Mouse (Mus musculus): ENCODE measurements at regions not wholly inside any gene's neighbourhood (a gene's known extent, or its start where the extent isn't known, plus 50 kb on each side); places are given as distances from the start of the nearest gene placed in this dataset.

DNA sequence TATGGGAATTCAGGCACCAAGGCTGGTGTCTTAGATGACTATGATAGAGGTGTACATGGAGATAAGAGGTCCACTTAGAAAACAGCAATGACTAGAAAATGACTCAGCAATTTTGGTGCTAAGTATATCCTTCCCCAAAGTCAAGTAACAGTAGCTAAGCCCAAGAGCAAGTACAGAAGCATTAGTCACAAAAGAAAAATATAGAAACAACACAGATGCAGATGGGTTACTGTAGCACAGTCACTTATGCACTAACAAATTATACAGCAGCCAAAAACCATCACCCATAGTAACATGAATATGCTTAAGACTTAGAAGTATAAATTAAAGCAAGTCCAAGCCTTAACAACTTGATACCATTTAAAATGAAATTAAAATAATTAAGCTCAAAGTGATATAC is 378.5 kb upstream of the Meis2 start:
- H3K4me3 ChIP-seq (ENCODE audit: insufficient read depth, low read depth, low read length), result no peak overlapping the region
- no peaks in the 10 kb centered on the region for H3K4me1 ChIP-seq (ENCODE audit: control insufficient read depth, insufficient read depth, low read length)
- no peak overlapping the region for H3K27ac ChIP-seq (ENCODE audit: insufficient read depth, low read depth, low read length)
- no peak for TF ChIP-seq CTCF (IDR thresholded peaks at IDR 0.05; ENCODE audit: insufficient read depth, low read depth, low read length)
- TF ChIP-seq POLR2A (IDR thresholded peaks at IDR 0.05; ENCODE audit: insufficient read depth, low read depth, low read length), result no peak

DNA sequence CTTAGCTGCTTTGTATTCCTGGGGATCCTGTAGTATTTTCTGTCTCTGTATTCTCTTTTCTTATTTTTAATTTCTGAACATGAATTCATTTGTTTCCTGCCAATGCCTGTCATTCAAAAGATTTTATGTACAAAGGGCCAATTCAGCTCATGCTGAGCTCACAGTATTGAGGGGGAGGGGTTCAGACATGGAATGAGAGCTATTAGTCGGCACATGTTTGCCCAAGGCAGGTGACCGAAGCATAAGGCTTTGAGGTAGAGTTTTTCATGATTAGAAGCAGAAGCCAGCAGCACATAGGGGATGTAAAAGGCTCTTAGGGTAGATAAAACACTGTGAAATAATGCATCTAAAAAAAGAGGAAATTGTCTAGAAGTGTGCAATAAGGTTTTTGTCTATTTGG is 374.6 kb upstream of the Meis2 start:
- TF ChIP-seq POLR2A (IDR thresholded peaks at IDR 0.05; ENCODE audit: insufficient read depth, low read depth, low read length) (no peak), CTCF (IDR thresholded peaks at IDR 0.05; ENCODE audit: insufficient read depth, low read depth, low read length) (no peak)
- no peak overlapping the region for H3K27ac ChIP-seq (ENCODE audit: insufficient read depth, low read depth, low read length)
- WGBS, result 48% methylated on average over 2 of the region's 2 CpGs
- no peaks in the 10 kb centered on the region for H3K4me1 ChIP-seq (ENCODE audit: control insufficient read depth, insufficient read depth, low read length)
- no peak overlapping the region for H3K4me3 ChIP-seq (ENCODE audit: insufficient read depth, low read depth, low read length)

DNA sequence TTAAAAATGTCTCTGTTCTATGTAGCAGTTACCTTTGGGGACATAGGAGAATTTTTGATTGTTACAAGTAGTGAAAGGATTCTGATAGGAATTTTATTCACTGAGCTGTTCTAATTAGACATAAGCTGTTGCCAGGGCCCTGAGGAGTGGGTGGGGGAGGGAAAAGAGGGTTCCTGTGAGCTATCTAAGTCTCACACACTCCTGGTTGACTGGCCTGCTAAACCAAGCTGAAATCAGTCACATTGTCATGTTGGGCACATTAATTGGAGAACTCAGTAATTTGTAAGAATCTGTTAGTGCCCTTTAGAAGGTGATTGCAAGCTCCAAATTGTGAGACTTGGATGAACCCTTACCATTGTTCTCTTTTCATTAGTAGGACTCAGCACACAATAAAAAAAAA is 367.8 kb upstream of the Meis2 start:
- H3K4me1 ChIP-seq (ENCODE audit: control insufficient read depth, insufficient read depth, low read length), result no peaks in the 10 kb centered on the region
- H3K4me3 ChIP-seq (ENCODE audit: insufficient read depth, low read depth, low read length), result no peak overlapping the region
- TF ChIP-seq POLR2A (IDR thresholded peaks at IDR 0.05; ENCODE audit: insufficient read depth, low read depth, low read length) (no peak), CTCF (IDR thresholded peaks at IDR 0.05; ENCODE audit: insufficient read depth, low read depth, low read length) (no peak)
- H3K27ac ChIP-seq (ENCODE audit: insufficient read depth, low read depth, low read length), result no peak overlapping the region

DNA sequence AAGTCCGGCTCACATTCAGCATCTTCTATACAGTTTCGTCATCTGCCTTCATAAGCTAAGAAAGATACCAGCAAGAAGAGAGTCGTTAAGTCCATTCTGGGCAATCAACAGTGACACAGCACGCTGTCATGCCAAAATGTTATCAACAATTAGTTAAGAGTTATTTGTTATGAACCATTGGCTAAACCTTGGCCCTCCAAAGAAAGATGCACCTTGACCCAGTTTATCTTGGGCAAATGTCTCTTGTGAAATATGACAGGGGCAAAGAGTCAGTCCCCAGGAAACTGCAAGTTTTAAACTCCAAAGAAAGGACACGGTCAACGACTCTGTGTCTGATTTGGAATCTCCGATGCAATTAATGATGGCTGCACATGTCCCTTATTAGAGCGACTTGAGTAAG is 358.5 kb upstream of the Meis2 start:
- no peak overlapping the region for H3K4me3 ChIP-seq (ENCODE audit: insufficient read depth, low read depth, low read length)
- 94% methylated on average over 8 of the region's 8 CpGs for WGBS
- TF ChIP-seq POLR2A (IDR thresholded peaks at IDR 0.05; ENCODE audit: insufficient read depth, low read depth, low read length) (no peak), CTCF (IDR thresholded peaks at IDR 0.05; ENCODE audit: insufficient read depth, low read depth, low read length) (no peak)
- H3K4me1 ChIP-seq (ENCODE audit: control insufficient read depth, insufficient read depth, low read length), result no peaks in the 10 kb centered on the region
- no peak overlapping the region for H3K27ac ChIP-seq (ENCODE audit: insufficient read depth, low read depth, low read length)

DNA sequence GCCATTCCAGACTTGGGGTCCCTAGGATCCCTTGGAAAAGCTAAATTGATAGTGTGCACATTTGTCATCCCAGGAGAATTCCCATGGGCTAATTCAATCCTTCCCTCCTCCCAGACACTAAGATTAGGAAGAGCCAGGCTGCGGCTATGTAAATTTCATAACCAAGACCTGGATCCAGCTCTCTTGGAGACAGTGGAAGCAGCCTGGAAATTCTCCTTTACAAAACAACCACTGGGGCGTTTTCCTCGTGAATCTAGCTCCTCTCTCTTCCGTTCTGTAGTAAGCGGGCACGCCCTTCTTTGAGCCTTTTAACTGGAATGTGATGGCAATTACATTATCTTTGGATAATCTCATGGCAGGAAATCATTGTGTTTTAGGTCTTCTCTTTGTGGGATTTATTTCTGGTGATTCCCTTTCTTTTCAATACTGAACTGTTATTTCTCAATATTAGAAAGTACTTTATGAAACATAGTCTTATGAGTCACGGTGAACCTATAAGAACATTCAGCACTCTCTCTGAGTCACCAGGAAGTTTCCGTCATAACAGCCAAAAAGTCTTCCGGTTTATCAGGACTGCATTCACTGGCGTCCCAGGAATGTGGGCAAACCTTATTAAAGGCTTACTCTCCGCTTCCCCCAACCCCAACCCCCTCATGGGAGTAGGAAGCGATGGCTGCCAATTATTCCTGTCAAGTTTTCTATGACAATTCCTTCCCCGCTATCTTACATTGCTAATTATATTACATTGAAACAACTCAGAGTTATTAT is 352.0 kb upstream of the Meis2 start:
- no peak for TF ChIP-seq POLR2A (IDR thresholded peaks at IDR 0.05; ENCODE audit: insufficient read depth, low read depth, low read length)
- no peak for TF ChIP-seq CTCF (IDR thresholded peaks at IDR 0.05; ENCODE audit: insufficient read depth, low read depth, low read length)
- WGBS, result 83% methylated on average over 13 of the region's 13 CpGs
- H3K27ac ChIP-seq (ENCODE audit: insufficient read depth, low read depth, low read length), result no peak overlapping the region
- no peaks in the 10 kb centered on the region for H3K4me1 ChIP-seq (ENCODE audit: control insufficient read depth, insufficient read depth, low read length)
- no peak overlapping the region for H3K4me3 ChIP-seq (ENCODE audit: insufficient read depth, low read depth, low read length)

DNA sequence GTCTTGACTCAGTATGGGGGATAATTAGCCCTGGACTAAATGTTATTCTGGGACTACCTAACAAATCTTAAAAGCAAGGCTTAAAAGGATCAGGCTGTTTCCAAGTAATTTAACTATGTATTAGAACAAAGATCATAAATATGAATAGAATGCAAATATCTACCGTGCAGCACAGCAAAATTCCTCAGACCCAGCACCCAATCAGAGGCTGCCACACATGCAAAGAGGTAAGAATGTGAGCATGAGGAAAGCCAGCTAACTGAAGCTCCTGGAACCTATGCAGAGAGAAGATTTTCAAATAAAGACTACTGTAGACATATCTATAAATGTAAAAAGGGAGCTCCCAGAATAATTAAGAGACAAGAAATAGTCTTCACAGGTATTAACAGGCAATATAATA is 350.1 kb upstream of the Meis2 start:
- WGBS, result 51% methylated on average over 1 of the region's 1 CpGs
- TF ChIP-seq CTCF (IDR thresholded peaks at IDR 0.05; ENCODE audit: insufficient read depth, low read depth, low read length), result no peak
- TF ChIP-seq POLR2A (IDR thresholded peaks at IDR 0.05; ENCODE audit: insufficient read depth, low read depth, low read length), result no peak
- Histone ChIP-seq H3K4me3 (ENCODE audit: insufficient read depth, low read depth, low read length) (no peak overlapping the region), H3K4me1 (ENCODE audit: control insufficient read depth, insufficient read depth, low read length) (no peaks in the 10 kb centered on the region), H3K27ac (ENCODE audit: insufficient read depth, low read depth, low read length) (no peak overlapping the region)

DNA sequence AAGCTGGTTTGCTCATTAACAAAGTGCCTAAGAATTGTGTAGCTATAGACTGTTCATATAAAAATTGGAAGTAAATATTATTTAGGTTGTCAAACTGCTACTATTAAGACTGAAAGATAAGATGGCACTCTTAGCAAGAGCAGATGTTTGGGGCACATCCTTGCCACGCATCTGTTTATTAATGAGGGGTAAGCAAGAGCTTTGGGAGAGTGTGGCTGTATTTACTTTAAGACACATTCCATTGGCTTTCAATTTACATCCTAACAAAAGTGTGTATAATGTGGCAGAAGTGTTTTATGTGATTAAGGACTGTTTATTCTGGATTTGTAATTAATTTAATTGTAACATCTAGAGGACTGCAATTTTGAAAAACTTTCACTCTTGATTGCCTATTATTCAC is 336.5 kb upstream of the Meis2 start:
- no peak overlapping the region for H3K27ac ChIP-seq (ENCODE audit: insufficient read depth, low read depth, low read length)
- H3K4me1 ChIP-seq (ENCODE audit: control insufficient read depth, insufficient read depth, low read length), result no peaks in the 10 kb centered on the region
- H3K4me3 ChIP-seq (ENCODE audit: insufficient read depth, low read depth, low read length), result no peak overlapping the region
- TF ChIP-seq CTCF (IDR thresholded peaks at IDR 0.05; ENCODE audit: insufficient read depth, low read depth, low read length) (no peak), POLR2A (IDR thresholded peaks at IDR 0.05; ENCODE audit: insufficient read depth, low read depth, low read length) (no peak)
- WGBS, result 79% methylated on average over 1 of the region's 1 CpGs

DNA sequence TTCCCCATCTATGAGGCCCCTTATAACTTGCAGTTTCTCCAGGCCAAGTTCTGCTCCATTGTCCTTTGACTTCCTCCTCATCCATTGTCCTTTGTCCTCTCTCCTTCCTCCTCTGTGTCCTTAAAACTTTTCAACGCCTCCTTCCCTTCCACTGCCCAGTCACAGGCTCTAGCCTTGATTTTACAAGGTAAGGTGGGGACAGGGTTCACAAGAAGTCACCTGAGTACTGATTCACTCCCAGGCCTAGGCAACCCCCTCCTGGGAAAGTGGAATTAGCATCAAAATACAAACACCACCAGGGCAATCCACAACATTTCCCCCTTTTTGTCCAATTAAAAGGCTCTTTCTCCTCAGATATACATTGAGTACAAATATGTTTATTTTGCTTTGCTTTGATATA is 334.3 kb upstream of the Meis2 start:
- no peak overlapping the region for H3K27ac ChIP-seq (ENCODE audit: insufficient read depth, low read depth, low read length)
- TF ChIP-seq POLR2A (IDR thresholded peaks at IDR 0.05; ENCODE audit: insufficient read depth, low read depth, low read length) (no peak), CTCF (IDR thresholded peaks at IDR 0.05; ENCODE audit: insufficient read depth, low read depth, low read length) (no peak)
- no peaks in the 10 kb centered on the region for H3K4me1 ChIP-seq (ENCODE audit: control insufficient read depth, insufficient read depth, low read length)
- WGBS, result 78% methylated on average over 1 of the region's 1 CpGs
- no peak overlapping the region for H3K4me3 ChIP-seq (ENCODE audit: insufficient read depth, low read depth, low read length)

DNA sequence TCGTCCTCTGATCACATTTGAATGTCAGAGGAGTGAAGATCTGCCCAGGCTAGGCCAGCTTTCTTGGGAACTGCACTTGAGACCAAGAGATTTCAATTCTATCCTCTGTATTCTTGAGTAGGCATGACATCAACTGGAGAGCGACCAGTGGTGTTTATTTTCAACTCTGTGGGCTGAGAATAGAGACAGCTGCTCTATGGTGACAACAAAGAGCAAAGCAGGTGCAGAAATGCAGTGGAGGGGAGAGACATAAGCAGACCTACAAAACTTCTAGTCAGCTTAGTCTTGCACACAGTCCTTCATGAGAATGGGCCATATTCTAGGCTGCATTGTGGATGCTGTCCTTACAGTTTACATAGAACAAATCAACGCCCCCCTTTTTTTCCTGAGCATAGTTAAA is 303.2 kb upstream of the Meis2 start:
- TF ChIP-seq POLR2A (IDR thresholded peaks at IDR 0.05; ENCODE audit: insufficient read depth, low read depth, low read length), result no peak
- TF ChIP-seq CTCF (IDR thresholded peaks at IDR 0.05; ENCODE audit: insufficient read depth, low read depth, low read length), result no peak
- H3K4me3 ChIP-seq (ENCODE audit: insufficient read depth, low read depth, low read length), result no peak overlapping the region
- peak overlapping the region; percentile 72; the same call in 1 of the 2 replicates for H3K27ac ChIP-seq (ENCODE audit: insufficient read depth, low read depth, low read length)
- 39% methylated on average over 3 of the region's 3 CpGs for WGBS
- no peaks in the 10 kb centered on the region for H3K4me1 ChIP-seq (ENCODE audit: control insufficient read depth, insufficient read depth, low read length)

DNA sequence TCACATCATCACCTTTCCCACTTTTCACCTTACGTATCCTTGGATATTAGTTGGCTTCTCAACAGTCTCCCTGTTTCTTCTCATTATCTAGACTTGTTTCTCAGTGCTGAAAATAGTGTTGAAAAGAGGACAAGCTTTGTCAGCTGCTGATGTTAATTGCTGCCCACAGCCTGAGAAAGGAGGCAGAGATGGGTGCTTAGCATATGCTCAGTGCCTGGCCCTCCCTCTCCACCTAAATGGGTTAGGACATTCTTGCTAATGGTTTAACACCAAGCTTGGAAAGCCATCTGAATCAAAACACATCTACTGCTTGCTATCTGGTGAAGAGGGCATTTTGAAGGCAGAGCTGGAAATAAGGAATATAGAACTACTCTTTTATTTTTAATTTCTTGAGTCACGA is 298.5 kb upstream of the Meis2 start:
- TF ChIP-seq CTCF (IDR thresholded peaks at IDR 0.05; ENCODE audit: insufficient read depth, low read depth, low read length), result no peak
- no peak for TF ChIP-seq POLR2A (IDR thresholded peaks at IDR 0.05; ENCODE audit: insufficient read depth, low read depth, low read length)
- no peak overlapping the region for H3K27ac ChIP-seq (ENCODE audit: insufficient read depth, low read depth, low read length)
- 52% methylated on average over 2 of the region's 2 CpGs for WGBS

More for the DNA sequence above, 298.5 kb upstream of the Meis2 start:
- H3K4me1 ChIP-seq (ENCODE audit: control insufficient read depth, insufficient read depth, low read length), result no peaks in the 10 kb centered on the region
- H3K4me3 ChIP-seq (ENCODE audit: insufficient read depth, low read depth, low read length), result no peak overlapping the region
